Mouse (Mus musculus): ENCODE data around the gene Rgl1.

- TF ChIP-seq CTCF (IDR thresholded peaks at IDR 0.05; ENCODE audit: borderline replicate concordance, control insufficient read depth, extremely low read depth, insufficient read depth, low read length, poor library complexity) (no peak), POLR2A (IDR thresholded peaks at IDR 0.05; ENCODE audit: control insufficient read depth, extremely low read depth, insufficient read depth, low read length, poor library complexity) (no peak)
Observed at GRCm38 (mm10) chr1:152697341-152697740, 68.8 kb downstream of the Rgl1 start.
